Mouse (Mus musculus): ENCODE data around the gene C9orf72.

- no peak for TF ChIP-seq CTCF (IDR thresholded peaks at IDR 0.05; ENCODE audit: low read depth)
- TF ChIP-seq EP300 (IDR thresholded peaks at IDR 0.05; ENCODE audit: low read depth) = no peak
Measured at GRCm38 (mm10) chr4:35157815-35158214, 68.2 kb downstream of the C9orf72 start.

All from heart, postnatal 0 days (tissue).